Mouse (Mus musculus) hematopoietic stem cell, adult 5-6 weeks (primary cell): ENCODE data around the gene Gabrr2. TPM values are rescaled to one million over a fixed set of nuclear protein-coding genes. Genes with fewer than 3 reads are reported as not detected.

Source experiments
- ATAC-seq, 2 experiments: fragments of 125-278 bp in 1 of 2; replicated peaks in 1 of 2; 2 replicates each; pipeline ENCODE4 v1.8.0; 2016 to 2017; ENCODE audit warnings: inconsistent platforms in 2 of 2, mild to moderate bottlenecking in 2 of 2, moderate number of reproducible peaks in 2 of 2, low read depth in 1 of 2, moderate TSS enrichment in 1 of 2; ENCODE audit not compliant: low FRiP score in 2 of 2, poor library complexity in 2 of 2, severe bottlenecking in 2 of 2, insufficient read depth in 1 of 2, low TSS enrichment in 1 of 2
- total RNA-seq: library from RNA; stranded (forward); fragments of 172-1452, 232-1000 nt; gene quantifications from 2 replicates; pipeline ENCODE4 v1.2.3, GENCODE M21; 2017

Gene Gabrr2
- not detected in 2 replicates for total RNA-seq

DNA sequence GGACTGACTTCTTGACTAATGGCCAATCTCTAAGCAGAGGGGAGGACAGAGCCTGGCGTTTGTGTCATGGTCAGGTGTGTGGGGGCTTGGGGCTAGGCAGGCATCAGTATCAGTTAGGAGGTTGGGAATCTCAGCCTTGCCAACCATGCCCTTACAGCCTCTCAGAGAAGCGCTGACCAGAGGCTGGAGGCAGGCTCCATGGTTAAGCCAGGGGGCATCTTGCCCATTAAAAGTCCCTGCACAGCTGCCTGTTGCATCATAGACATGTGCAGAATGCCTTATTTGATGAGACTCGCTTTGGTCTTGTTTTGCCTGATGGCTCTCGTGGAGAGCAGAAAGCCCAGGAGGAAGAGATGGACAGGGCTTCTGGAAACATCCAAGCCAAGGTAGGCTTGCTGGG lies at the start of gene Gabrr2:
Gene Gabrr2 (plus strand): TSS at position 19 of the 400 bp plus-strand sequence.
- no peak for ATAC-seq

- peak; percentile 56 to 84 for ATAC-seq
These were observed 44.3 kb upstream of the Gabrr2 start for GRCm38 (mm10) chr4:33018361-33018999.

DNA sequence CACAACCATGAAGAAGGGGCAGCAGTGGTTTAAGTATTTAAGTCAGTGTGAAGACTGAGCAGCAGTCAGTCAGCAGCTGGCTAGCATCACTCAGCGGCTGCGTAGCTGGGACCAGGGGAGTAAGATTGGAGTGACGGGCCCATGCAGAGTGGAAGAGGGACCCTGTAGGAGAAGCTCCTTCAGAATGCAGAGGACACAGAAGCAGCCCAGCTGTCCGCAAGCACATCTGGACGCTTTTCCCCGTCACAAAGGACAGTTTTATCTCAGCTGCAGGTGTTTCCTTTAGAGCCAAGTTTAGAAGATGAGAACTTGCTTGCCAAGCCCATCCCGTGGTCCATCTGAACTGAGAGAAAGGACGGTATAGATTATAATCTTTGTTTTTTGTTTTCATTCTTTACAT lies 38.4 kb upstream of the Gabrr2 start:
- ATAC-seq: no peak

GRCm38 (mm10) chr4:33029104-33029503 lies 33.7 kb upstream of the Gabrr2 start:
- no peak for ATAC-seq

DNA sequence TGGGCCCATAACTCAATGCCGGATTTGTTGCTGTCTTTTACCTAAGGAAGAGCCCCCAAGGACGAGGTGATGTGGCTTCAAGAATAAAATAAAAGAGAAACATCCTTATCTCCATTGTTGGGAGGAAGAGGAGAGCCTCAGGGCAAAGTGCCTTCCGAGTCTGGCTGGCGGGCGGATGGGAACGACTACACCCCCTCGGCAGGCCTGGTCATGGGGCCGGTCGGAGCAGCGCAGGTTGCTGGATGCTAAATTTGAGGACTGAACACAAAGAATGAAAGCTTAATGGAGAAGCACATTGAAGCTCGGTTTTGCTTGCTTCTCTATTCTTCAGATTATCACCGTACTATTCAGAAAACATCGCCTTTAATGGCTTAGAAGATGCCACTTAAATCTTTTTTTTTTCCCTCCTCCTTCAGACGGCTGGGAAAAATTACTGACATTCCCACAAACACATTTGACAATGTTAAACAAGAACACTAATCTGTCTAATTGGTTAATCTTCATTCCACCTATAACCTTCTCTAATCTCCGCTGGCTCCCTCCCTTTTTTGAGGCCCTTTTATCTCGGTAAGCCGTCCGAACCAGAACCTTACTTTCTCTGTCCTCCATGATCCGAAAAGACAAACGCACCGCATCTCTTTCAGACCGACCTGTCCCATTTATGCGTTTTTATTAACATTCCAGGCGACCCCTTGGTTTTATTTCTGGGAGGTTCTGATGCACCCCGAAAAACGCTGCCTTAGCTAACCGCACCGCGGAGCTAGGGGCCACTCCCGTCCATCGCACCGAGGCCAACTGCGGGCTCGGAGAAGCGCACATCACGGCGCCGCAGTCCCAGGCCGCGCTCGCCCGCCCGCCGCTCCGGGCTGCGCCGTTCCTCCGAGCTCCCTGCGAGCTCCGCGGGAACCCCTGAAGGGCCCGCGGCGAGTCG lies 32.3 kb upstream of the Gabrr2 start:
- ATAC-seq: peak in 1 of 2 experiments; percentile 24; a peak in 1 of 4 replicates

GRCm38 (mm10) chr4:33031195-33031960 lies 31.4 kb upstream of the Gabrr2 start, which contains the start of gene Ube2j1:
Gene Ube2j1, plus strand, starts transcription at chr4:33031416.
- ATAC-seq: peak; percentile 81 to 93

DNA sequence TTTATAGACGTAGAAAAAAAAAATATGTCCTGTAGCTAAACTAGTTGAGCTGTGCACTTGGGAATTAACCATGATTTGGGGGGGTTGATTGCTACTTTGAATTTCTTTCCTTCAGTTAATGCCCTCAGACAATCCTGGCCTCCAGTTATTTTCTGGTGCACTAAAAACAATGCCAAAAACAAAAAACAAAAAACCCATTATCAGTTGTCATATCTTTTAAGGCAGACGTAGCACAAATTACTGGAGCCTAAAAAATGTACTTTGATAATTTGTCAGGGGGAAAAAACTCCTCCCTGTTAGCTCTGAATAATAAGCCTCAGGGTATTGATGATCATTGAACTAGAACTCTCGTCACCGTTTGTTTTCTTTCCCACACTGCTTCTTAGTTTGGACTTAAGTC lies 30.8 kb upstream of the Gabrr2 start:
- ATAC-seq: no peak

- ATAC-seq: no peak
These were observed 29.3 kb upstream of the Gabrr2 start for GRCm38 (mm10) chr4:33033515-33033914.

GRCm38 (mm10) chr4:33039826-33040225 lies 23.0 kb upstream of the Gabrr2 start:
- no peak for ATAC-seq

- no peak for ATAC-seq
These were observed 13.2 kb upstream of the Gabrr2 start for GRCm38 (mm10) chr4:33049601-33050000.

DNA sequence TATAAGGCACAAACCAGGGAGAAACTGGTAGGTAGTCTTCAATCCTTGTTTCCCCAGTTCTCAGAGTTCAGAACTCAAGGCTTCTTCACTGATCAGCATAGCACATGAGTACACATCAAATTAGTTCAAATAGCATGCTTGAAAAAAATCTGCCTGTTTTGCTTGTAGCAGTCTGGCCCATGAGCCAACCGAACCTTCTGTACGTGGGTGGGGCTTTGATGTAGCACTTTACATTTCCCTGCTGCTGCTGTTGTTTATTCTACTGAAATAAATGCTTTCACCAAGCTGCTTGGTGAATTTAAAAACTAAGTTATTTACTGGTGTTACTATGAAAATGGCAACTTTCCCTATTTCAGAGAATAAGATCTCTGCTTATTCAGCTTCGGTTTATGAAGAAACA lies 10.7 kb upstream of the Gabrr2 start:
- ATAC-seq: no peak

DNA sequence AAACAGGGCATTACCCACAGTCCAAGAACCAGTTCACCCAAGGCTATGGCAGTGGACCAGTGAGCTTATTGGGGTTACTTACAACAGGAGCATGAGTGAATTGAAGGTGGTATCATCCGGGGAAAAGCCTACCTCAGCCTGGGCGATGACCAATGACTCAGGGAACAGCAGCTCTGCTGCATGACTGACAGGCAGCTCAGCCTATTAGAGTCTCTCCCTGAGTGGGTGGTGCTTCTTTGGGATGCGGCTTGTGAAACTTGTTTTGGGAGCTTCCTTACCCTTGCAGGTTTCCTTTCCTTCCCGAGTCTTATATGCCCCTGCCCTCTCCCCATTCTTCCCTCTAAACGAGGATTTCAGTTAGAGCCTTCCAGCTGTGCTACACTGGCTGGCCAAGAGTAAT lies 10.1 kb upstream of the Gabrr2 start:
- no peak for ATAC-seq

DNA sequence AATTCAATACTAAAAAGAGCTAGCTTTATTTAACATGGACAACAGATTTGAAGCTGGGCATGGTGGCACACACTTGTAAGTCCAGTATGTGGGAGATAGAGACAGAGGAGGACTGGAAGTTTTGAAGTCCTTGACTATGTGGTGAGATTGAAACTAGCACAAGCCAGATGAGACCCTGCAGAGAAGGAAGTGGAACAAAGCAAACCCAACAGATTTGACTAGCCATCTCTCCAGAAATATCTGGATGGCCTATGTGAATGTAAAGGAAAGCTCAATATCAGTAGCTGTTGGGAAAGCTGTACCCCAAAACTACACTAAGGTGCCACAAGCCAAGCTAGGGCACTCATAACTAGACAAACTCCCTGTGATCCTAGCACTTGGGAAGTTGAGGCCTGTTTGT lies 8.4 kb upstream of the Gabrr2 start:
- no peak for ATAC-seq

- no peak for ATAC-seq
These were observed 6.5 kb upstream of the Gabrr2 start for GRCm38 (mm10) chr4:33056317-33056716.

DNA sequence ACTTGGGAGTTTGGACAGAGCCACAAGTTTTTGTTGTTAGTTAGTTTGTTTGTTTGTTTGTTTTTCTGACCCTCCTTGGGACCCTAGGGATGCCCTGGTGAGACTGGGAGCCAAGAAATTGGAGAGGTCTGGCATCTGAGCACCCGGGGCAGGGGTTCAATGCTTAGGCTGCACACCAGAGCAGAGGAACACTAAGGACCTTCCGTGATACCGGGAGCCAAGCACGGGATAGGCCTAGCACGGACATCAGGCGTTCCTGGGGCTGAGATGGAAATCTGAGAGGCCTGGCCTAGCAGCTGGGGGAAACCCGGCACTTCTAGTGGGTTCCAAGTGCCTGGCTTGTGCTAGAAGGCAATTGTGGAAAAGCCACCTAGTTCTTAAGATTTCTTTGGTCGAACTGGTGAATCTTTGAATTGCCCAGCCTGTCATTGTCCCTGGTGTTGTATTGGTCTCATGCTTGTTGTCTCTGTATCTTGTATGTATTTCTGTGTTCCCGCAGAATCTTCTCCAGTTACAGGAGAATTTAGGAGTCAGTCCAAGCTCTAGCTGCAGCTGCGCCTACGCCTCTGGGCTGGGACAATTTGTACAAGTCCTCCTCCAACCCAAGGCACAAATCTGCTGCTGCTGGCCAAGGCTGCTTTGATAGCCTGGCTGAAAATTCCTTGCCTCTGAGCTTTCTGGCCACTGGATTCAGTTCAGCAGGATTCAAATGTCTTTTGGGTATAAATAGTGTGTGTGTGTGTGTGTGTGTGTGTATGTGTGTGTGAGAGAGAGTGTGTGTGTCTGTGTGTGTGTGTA lies 4.7 kb upstream of the Gabrr2 start:
- no peak for ATAC-seq

DNA sequence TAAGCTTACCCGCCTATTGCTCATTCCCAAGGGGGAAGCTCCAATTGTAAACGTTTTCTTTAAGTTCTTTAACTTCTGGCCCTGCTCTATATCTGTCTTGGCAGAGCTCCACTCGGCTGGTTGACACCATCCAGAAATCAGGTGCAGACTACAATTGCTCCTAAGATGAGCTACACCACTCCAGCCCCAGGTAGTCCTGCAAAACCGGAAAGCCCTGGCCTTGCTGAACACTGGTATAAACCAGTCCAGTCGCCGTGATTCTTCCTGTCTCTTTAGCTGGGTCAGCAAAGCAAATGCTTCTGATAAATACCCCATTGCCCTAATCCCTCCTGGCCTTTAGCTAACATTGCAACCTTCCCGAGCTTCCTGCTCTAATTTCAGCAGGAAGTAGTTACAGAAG lies 1.6 kb upstream of the Gabrr2 start:
- ATAC-seq: no peak

GRCm38 (mm10) chr4:33064986-33065385 lies 2.2 kb downstream of the Gabrr2 start:
- no peak for ATAC-seq
